Mouse (Mus musculus) neural tube, embryonic 14.5 days (tissue): ENCODE data around the gene Tekt1. TPM values are rescaled to one million over a fixed set of nuclear protein-coding genes. Genes with fewer than 3 reads are reported as not detected.
"Not testable (repeated sequence)": the region's sequence is repeated elsewhere in the genome, so short reads cannot be mapped to it uniquely, and the experiment has no call there.

ENCODE experiments used
- ATAC-seq: fragments of 200-750 bp; cut with Nextera tagmentation; 2 replicates; pipeline ENCODE4 v1.8.0; 2017; ENCODE audit warnings: low read depth, mild to moderate bottlenecking, moderate TSS enrichment, moderate library complexity
- H3K27ac ChIP-seq: fragments of 300-500 bp; sonication (generic); 2 replicates; pipeline ENCODE4 v1.5.1; 2014; ENCODE audit warnings: low read depth, mild to moderate bottlenecking, control low read depth, low read length, moderate library complexity, mixed read lengths
- H3K27me3 ChIP-seq: fragments of 300-500 bp; sonication (generic); 2 replicates; pipeline ENCODE4 v1.6.1; 2014; ENCODE audit warnings: low read length; ENCODE audit not compliant: control insufficient read depth, insufficient read depth
- H3K36me3 ChIP-seq: fragments of 300-500 bp; sonication (generic); 2 replicates; pipeline ENCODE4 v1.6.1; 2014; ENCODE audit warnings: low read length, mixed read lengths; ENCODE audit not compliant: control insufficient read depth, insufficient read depth
- H3K4me1 ChIP-seq: fragments of 300-500 bp; sonication (generic); 2 replicates; pipeline ENCODE4 v1.6.1; 2014; ENCODE audit warnings: low read length; ENCODE audit not compliant: control insufficient read depth, insufficient read depth
- H3K4me2 ChIP-seq: fragments of 300-500 bp; sonication (generic); 2 replicates; pipeline ENCODE4 v1.6.1; 2014; ENCODE audit warnings: mild to moderate bottlenecking, low read depth, low read length, control low read depth
- H3K4me3 ChIP-seq: fragments of 300-500 bp; sonication (generic); 2 replicates; pipeline ENCODE4 v1.5.1; 2014; ENCODE audit warnings: low read depth, low read length, control low read depth, mixed read lengths
- H3K9ac ChIP-seq: fragments of 300-500 bp; sonication (generic); replicated peaks from 2 replicates; pipeline ENCODE4 v1.6.1; 2014; ENCODE audit warnings: low read depth, mild to moderate bottlenecking, control low read depth, low read length, mixed read lengths
- H3K9me3 ChIP-seq: fragments of 300-500 bp; sonication (generic); 2 replicates; pipeline ENCODE4 v1.6.1; 2016; ENCODE audit warnings: low read length; ENCODE audit not compliant: control insufficient read depth
- WGBS: fragments of 180-500 bp; shearing (Covaris S2); extraction: QIAGEN DNeasy Blood & Tissue Kit; methylation state at CpG from one replicate; pipeline ENCODE4 v1.1.7; 2014; 5-methylcytosine and 5-hydroxymethylcytosine counted together
- polyA plus RNA-seq: library from polyadenylated mRNA; unstranded; fragments of >200 nt; fragmentation: Nextera tagmentation; extraction: Ambion mirVana; gene quantifications from 2 replicates; pipeline ENCODE4 v1.2.1, GENCODE M21; 2014

The Tekt1 gene
- polyA plus RNA-seq, 1 experiment from 2014 or later = 8.8 TPM

- H3K27ac ChIP-seq = no peak overlapping the region
- ATAC-seq = no peak
- no peaks in the 10 kb centered on the region for H3K36me3 ChIP-seq
- no peaks in the 10 kb centered on the region for H3K4me1 ChIP-seq
- no peak overlapping the region for H3K4me3 ChIP-seq
- H3K27me3 ChIP-seq = no peaks in the 10 kb centered on the region
- no peak overlapping the region for H3K4me2 ChIP-seq
- H3K9ac ChIP-seq = no peak overlapping the region
- no peaks in the 10 kb centered on the region for H3K9me3 ChIP-seq
- 29% methylated on average over 1 of the region's 1 CpGs for WGBS
These were observed 10.0 kb downstream of the Tekt1 start for GRCm38 (mm10) chr11:72352272-72352671.

- Histone ChIP-seq H3K9me3 (no peaks in the 10 kb centered on the region), H3K4me1 (no peaks in the 10 kb centered on the region), H3K27me3 (no peaks in the 10 kb centered on the region), H3K36me3 (no peaks in the 10 kb centered on the region), H3K4me2 (no peak overlapping the region), H3K27ac (no peak overlapping the region), H3K9ac (no peak overlapping the region), H3K4me3 (no peak overlapping the region)
- no peak for ATAC-seq
- WGBS = 73% methylated on average over 4 of the region's 4 CpGs
These were observed 12.6 kb downstream of the Tekt1 start for GRCm38 (mm10) chr11:72349652-72350051.

- Histone ChIP-seq H3K4me2 (no peak overlapping the region), H3K4me1 (no peaks in the 10 kb centered on the region), H3K4me3 (no peak overlapping the region), H3K27me3 (no peaks in the 10 kb centered on the region), H3K36me3 (no peaks in the 10 kb centered on the region), H3K9me3 (no peaks in the 10 kb centered on the region), H3K9ac (no peak overlapping the region), H3K27ac (no peak overlapping the region)
- ATAC-seq = no peak
- WGBS = 59% methylated on average over 8 of the region's 8 CpGs
These were observed 13.2 kb downstream of the Tekt1 start for GRCm38 (mm10) chr11:72349016-72349415.

- Histone ChIP-seq H3K27me3 (no peaks in the 10 kb centered on the region), H3K4me1 (no peaks in the 10 kb centered on the region), H3K27ac (no peak overlapping the region), H3K9me3 (no peaks in the 10 kb centered on the region), H3K4me3 (no peak overlapping the region), H3K36me3 (no peaks in the 10 kb centered on the region), H3K4me2 (no peak overlapping the region), H3K9ac (no peak overlapping the region)
- no peak for ATAC-seq
- 62% methylated on average over 10 of the region's 10 CpGs for WGBS
These were observed 13.7 kb downstream of the Tekt1 start for GRCm38 (mm10) chr11:72348563-72348962.

GRCm38 (mm10) chr11:72344486-72344885, 17.8 kb downstream of the Tekt1 start:
- 85% methylated on average over 11 of the region's 11 CpGs for WGBS
- H3K4me2 ChIP-seq = no peak overlapping the region
- ATAC-seq = no peak
- no peak overlapping the region for H3K9ac ChIP-seq
- no peaks in the 10 kb centered on the region for H3K36me3 ChIP-seq
- H3K4me1 ChIP-seq = no peaks in the 10 kb centered on the region
- no peak overlapping the region for H3K27ac ChIP-seq
- no peak overlapping the region for H3K4me3 ChIP-seq
- no peaks in the 10 kb centered on the region for H3K9me3 ChIP-seq
- H3K27me3 ChIP-seq = no peaks in the 10 kb centered on the region

- no peak overlapping the region for H3K4me2 ChIP-seq
- ATAC-seq = no peak
- H3K4me1 ChIP-seq = no peaks in the 10 kb centered on the region
- no peaks in the 10 kb centered on the region for H3K9me3 ChIP-seq
- no peaks in the 10 kb centered on the region for H3K27me3 ChIP-seq
- no peak overlapping the region for H3K4me3 ChIP-seq
- H3K27ac ChIP-seq = no peak overlapping the region
- no peaks in the 10 kb centered on the region for H3K36me3 ChIP-seq
- no peak overlapping the region for H3K9ac ChIP-seq
- WGBS = 25% methylated on average over 8 of the region's 8 CpGs
These were observed 18.3 kb downstream of the Tekt1 start for GRCm38 (mm10) chr11:72343904-72344303.

- not testable (repeated sequence) for H3K4me3 ChIP-seq, H3K9me3 ChIP-seq, H3K4me1 ChIP-seq, ATAC-seq, H3K27me3 ChIP-seq, H3K36me3 ChIP-seq, H3K27ac ChIP-seq, H3K4me2 ChIP-seq, H3K9ac ChIP-seq
- WGBS = 96% methylated on average over 5 of the region's 5 CpGs
These were observed 19.0 kb downstream of the Tekt1 start for GRCm38 (mm10) chr11:72343238-72343625.

- H3K4me3 ChIP-seq = no peak overlapping the region
- H3K36me3 ChIP-seq = no peaks in the 10 kb centered on the region
- no peaks in the 10 kb centered on the region for H3K27me3 ChIP-seq
- no peak overlapping the region; the same call in 1 of the 2 replicates for H3K4me2 ChIP-seq
- H3K9ac ChIP-seq = no peak overlapping the region
- 13% methylated on average over 7 of the region's 7 CpGs for WGBS
- H3K4me1 ChIP-seq = no peaks in the 10 kb centered on the region
- no peaks in the 10 kb centered on the region for H3K9me3 ChIP-seq
- peak; percentile 88; the same call in 1 of the 2 replicates for ATAC-seq
- H3K27ac ChIP-seq = no peak overlapping the region
These were observed 19.5 kb downstream of the Tekt1 start for GRCm38 (mm10) chr11:72342549-72343237.

GRCm38 (mm10) chr11:72339716-72340115, 22.5 kb downstream of the Tekt1 start:
- no peaks in the 10 kb centered on the region for H3K27me3 ChIP-seq
- H3K4me1 ChIP-seq = no peaks in the 10 kb centered on the region
- H3K9me3 ChIP-seq = no peaks in the 10 kb centered on the region
- no peak overlapping the region for H3K4me2 ChIP-seq
- no peaks in the 10 kb centered on the region for H3K36me3 ChIP-seq
- WGBS = 88% methylated on average over 4 of the region's 4 CpGs
- no peak overlapping the region for H3K9ac ChIP-seq
- no peak for ATAC-seq
- H3K4me3 ChIP-seq = no peak overlapping the region
- no peak overlapping the region for H3K27ac ChIP-seq
